Mouse (Mus musculus) liver, embryonic 14.5 days (tissue): ENCODE data around the gene Hps6.

Experiments used
- CTCF ChIP-seq: IDR thresholded peaks from 2 replicates; pipeline ENCODE4 v1.5.1; 2016; ENCODE audit warnings: antibody characterized with exemption, low read depth, control low read depth
- EP300 ChIP-seq: IDR thresholded peaks from 2 replicates; pipeline ENCODE4 v1.6.1; 2016; ENCODE audit warnings: antibody characterized with exemption, low read depth

- no peak for TF ChIP-seq CTCF
- TF ChIP-seq EP300: no peak
Observed at GRCm38 (mm10) chr19:46040149-46040902, 37.0 kb downstream of the Hps6 start.
